Mouse (Mus musculus) liver, embryonic 14.5 days (tissue): ENCODE measurements around the gene Tas2r143. TPM values are rescaled to one million over a fixed set of nuclear protein-coding genes. Genes with fewer than 3 reads are reported as not detected.

Experiments used
- ATAC-seq: fragments of 200-750 bp; cut with Nextera tagmentation; 2 replicates; pipeline ENCODE4 v1.8.0; 2017; ENCODE audit warnings: moderate number of reproducible peaks, mild to moderate bottlenecking, moderate library complexity; ENCODE audit not compliant: insufficient read depth
- DNase-seq, 3 experiments: peaks; one replicate each; pipeline ENCODE4 v3.0.0-alpha.2; 2012 to 2013; ENCODE audit warnings: low read depth in 3 of 3, low spot score in 3 of 3
- H3K27ac ChIP-seq: fragments of 300-500 bp; sonication (generic); 2 replicates; pipeline ENCODE4 v1.5.1; 2014; ENCODE audit warnings: moderate library complexity, mild to moderate bottlenecking, control low read depth, inconsistent platforms
- H3K27me3 ChIP-seq: fragments of 300-500 bp; sonication (generic); 2 replicates; pipeline ENCODE4 v1.6.1; 2014; ENCODE audit warnings: mild to moderate bottlenecking, low read length, moderate library complexity; ENCODE audit not compliant: control insufficient read depth, insufficient read depth
- H3K36me3 ChIP-seq: fragments of 300-500 bp; sonication (generic); replicated peaks from 2 replicates; pipeline ENCODE4 v1.6.1; 2014; ENCODE audit warnings: low read depth; ENCODE audit not compliant: control insufficient read depth, insufficient read depth
- H3K4me1 ChIP-seq, 2 experiments: fragments of 200-500 bp in 1 of 2; fragments of 300-500 bp in 1 of 2; sonication (generic) in 1 of 2; replicated peaks; 2 replicates each; pipeline ENCODE4 v1.6.1; 2012 to 2014; ENCODE audit warnings: antibody characterized with exemption in 1 of 2, inconsistent platforms in 1 of 2, low read length in 1 of 2; ENCODE audit not compliant: control insufficient read depth in 2 of 2, insufficient read depth in 2 of 2
- H3K4me2 ChIP-seq: fragments of 300-500 bp; sonication (generic); 2 replicates; pipeline ENCODE4 v1.6.1; 2014; ENCODE audit warnings: low read depth, mild to moderate bottlenecking, control low read depth, moderate library complexity
- H3K4me3 ChIP-seq, 2 experiments: fragments of 200-500 bp in 1 of 2; fragments of 300-500 bp in 1 of 2; sonication (generic) in 1 of 2; 2 replicates each; pipeline ENCODE4 v1.5.1; 2012 to 2014; ENCODE audit warnings: low read depth in 2 of 2, low read length in 2 of 2, mild to moderate bottlenecking in 2 of 2, control low read depth in 1 of 2, inconsistent platforms in 1 of 2, moderate library complexity in 1 of 2; ENCODE audit not compliant: insufficient read depth in 1 of 2
- H3K9ac ChIP-seq: fragments of 300-500 bp; sonication (generic); replicated peaks from 2 replicates; pipeline ENCODE4 v1.6.1; 2014; ENCODE audit warnings: mild to moderate bottlenecking, control low read depth, moderate library complexity
- H3K9me3 ChIP-seq: fragments of 300-500 bp; sonication (generic); 2 replicates; pipeline ENCODE4 v1.6.1; 2016; ENCODE audit warnings: low read length, mixed read lengths; ENCODE audit not compliant: control insufficient read depth
- CTCF ChIP-seq: IDR thresholded peaks from 2 replicates; pipeline ENCODE4 v1.5.1; 2016; ENCODE audit warnings: antibody characterized with exemption, low read depth, control low read depth
- EP300 ChIP-seq: IDR thresholded peaks from 2 replicates; pipeline ENCODE4 v1.6.1; 2016; ENCODE audit warnings: antibody characterized with exemption, low read depth
- WGBS: fragments of 180-500 bp; shearing (Covaris S2); extraction: QIAGEN DNeasy Blood & Tissue Kit; methylation state at CpG from one replicate; pipeline ENCODE4 v1.1.7; 2014; ENCODE audit not compliant: insufficient replicate concordance; 5-methylcytosine and 5-hydroxymethylcytosine counted together
- polyA plus RNA-seq, 2 experiments: library from polyadenylated mRNA; depleted of rRNA in 1 of 2; stranded (reverse) in 1 of 2; unstranded in 1 of 2; fragments of >200 nt; fragmentation: Nextera tagmentation in 1 of 2; extraction: Ambion mirVana in 1 of 2; gene quantifications; 2 replicates each; pipeline versions ENCODE4 v1.2.1 to v1.2.3; 2012 to 2014

The Tas2r143 gene
- polyA plus RNA-seq, 2 experiments = not detected

- no peak for DNase-seq
- Histone ChIP-seq H3K36me3 (no peaks in the 10 kb centered on the region), H3K4me2 (no peak overlapping the region), H3K9me3 (no peaks in the 10 kb centered on the region), H3K4me1 (no peaks in the 10 kb centered on the region), H3K4me3 (no peak overlapping the region), H3K9ac (no peak overlapping the region), H3K27me3 (no peaks in the 10 kb centered on the region), H3K27ac (no peak overlapping the region)
- WGBS = 56% methylated on average over 3 of the region's 3 CpGs
- ATAC-seq = no peak
- no peak for TF ChIP-seq EP300
- TF ChIP-seq CTCF = no peak
These were observed 24.4 kb downstream of the Tas2r143 start for GRCm38 (mm10) chr6:42424472-42424871.

DNA sequence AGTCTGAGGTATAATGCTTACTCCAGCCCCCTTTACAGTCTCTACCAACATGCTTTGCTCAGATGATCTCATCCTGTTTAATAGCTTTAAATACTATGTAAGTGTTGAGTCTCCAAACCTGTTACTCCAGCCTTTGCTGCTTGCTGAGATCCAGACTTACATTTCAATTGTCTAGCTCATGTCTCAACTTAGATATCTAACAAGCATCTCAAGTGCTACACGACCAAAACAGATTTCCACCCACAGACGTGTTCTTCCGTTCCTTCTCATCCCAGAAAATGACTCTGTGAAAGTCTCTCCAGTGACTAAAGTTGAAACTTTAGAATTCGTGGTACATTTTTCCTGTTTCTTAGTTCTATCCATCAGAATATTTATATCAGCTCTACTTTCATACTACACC, 26.3 kb downstream of the Tas2r143 start:
- H3K27ac ChIP-seq = no peak overlapping the region
- WGBS = 47% methylated on average over 4 of the region's 4 CpGs
- ATAC-seq (no peak), DNase-seq (no peak)
- TF ChIP-seq CTCF (no peak), EP300 (no peak)
- no peaks in the 10 kb centered on the region for H3K27me3 ChIP-seq
- no peaks in the 10 kb centered on the region for H3K36me3 ChIP-seq
- no peak overlapping the region for H3K4me2 ChIP-seq
- H3K9ac ChIP-seq = no peak overlapping the region
- H3K9me3 ChIP-seq = no peaks in the 10 kb centered on the region
- no peak overlapping the region for H3K4me3 ChIP-seq
- no peaks in the 10 kb centered on the region for H3K4me1 ChIP-seq

DNA sequence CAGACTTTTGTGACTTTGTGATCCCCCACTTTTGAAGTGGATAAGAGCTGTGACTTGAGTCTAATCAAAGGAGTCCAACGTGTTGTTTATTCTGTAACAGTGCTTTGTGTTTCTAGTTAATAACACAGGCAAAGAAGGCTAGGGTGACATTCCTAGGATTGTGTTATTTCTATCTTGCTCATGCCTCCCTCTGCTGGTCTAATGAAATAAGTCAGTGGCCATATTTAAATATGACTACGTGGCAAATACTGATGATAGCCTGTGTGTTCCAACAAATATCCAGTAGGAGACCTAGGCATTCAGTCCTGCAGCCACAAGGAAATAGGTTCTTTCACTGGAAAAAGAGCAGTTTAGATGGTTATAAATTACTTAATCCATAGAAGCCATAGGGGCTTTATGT, 33.5 kb downstream of the Tas2r143 start:
- WGBS = 45% methylated on average over 2 of the region's 2 CpGs
- Histone ChIP-seq H3K4me1 (no peaks in the 10 kb centered on the region), H3K36me3 (no peaks in the 10 kb centered on the region), H3K9me3 (no peaks in the 10 kb centered on the region), H3K9ac (no peak overlapping the region), H3K27ac (no peak overlapping the region), H3K4me3 (no peak overlapping the region), H3K4me2 (no peak overlapping the region), H3K27me3 (no peaks in the 10 kb centered on the region)
- ATAC-seq = no peak
- TF ChIP-seq CTCF = no peak
- no peak for TF ChIP-seq EP300
- no peak for DNase-seq

- Histone ChIP-seq H3K27me3 (no peaks in the 10 kb centered on the region), H3K9me3 (no peaks in the 10 kb centered on the region), H3K36me3 (no peaks in the 10 kb centered on the region), H3K4me2 (no peak within 1 kb of the TSS), H3K27ac (no peak within 1 kb of the TSS), H3K9ac (no peak within 1 kb of the TSS), H3K4me1 (no peaks in the 10 kb centered on the region), H3K4me3 (no peak within 1 kb of the TSS)
- DNase-seq (no peak), ATAC-seq (no peak)
- 40% methylated on average over 6 of the region's 6 CpGs for WGBS
- no peak for TF ChIP-seq CTCF
- TF ChIP-seq EP300 = no peak
These were observed 34.4 kb downstream of the Tas2r143 start, which contains the start of gene Tas2r126 for GRCm38 (mm10) chr6:42434446-42434845. TSS of gene Tas2r126 (plus strand) at chr6:42434535.

- ATAC-seq = no peak
- H3K27ac ChIP-seq = no peak overlapping the region
- H3K36me3 ChIP-seq = no peaks in the 10 kb centered on the region
- TF ChIP-seq EP300 = no peak
- no peak for TF ChIP-seq CTCF
- no peak overlapping the region for H3K4me2 ChIP-seq
- no peak overlapping the region for H3K4me3 ChIP-seq
- 48% methylated on average over 2 of the region's 2 CpGs for whole genome bisulfite sequencing
- DNase-seq = no peak
- H3K4me1 ChIP-seq = no peaks in the 10 kb centered on the region
- H3K9me3 ChIP-seq = no peaks in the 10 kb centered on the region
- no peaks in the 10 kb centered on the region for H3K27me3 ChIP-seq
- H3K9ac ChIP-seq = no peak overlapping the region
These were observed 35.5 kb downstream of the Tas2r143 start for GRCm38 (mm10) chr6:42435490-42435889.
